13 mouse cellular contexts compared by ENCODE assay signal in the genomic region with DNA sequence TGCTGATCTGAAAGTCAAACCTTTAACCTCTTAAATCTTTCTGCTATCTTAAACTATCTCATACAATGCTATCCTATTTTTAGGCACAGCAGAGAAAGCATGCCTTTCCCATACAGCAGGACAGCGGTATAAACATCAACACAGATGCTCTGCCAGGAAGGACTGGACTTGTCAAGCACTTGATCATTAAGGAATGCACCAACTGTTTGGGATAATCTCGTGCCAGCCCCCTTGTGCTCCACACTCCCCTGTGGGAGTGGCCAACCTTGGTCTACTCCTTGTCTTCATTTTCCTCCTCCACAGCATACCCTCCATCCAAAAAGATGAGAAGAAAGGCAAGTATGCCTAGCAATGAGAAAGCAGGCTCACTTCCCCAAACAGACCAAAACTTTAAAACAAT.
A peak's percentile ranks its signal among the peaks of the same experiment; 100 is the strongest.
DNase-seq lines count a peak whose midpoint lies in the region; ATAC-seq lines count a peak whose summit lies in the region.
"Had no signal": no experiment of that assay in that cellular context is flagged by ENCODE, and none has a peak within 500 bp of the region (broad histone marks: within the 10 kb centered on the region; RNA-seq: fewer than 3 reads in every experiment).

No protein-coding gene starts in this region.

- intact Hi-C loops in heart, postnatal 25 days (cut with DNase I) = no loop called here

- no peak overlapping the region for H3K4me3 ChIP-seq in midbrain, embryonic 11.5 days (ENCODE audit: low read depth, low read length)
- no peak overlapping the region for H3K4me3 ChIP-seq in midbrain, embryonic 14.5 days (replicated peaks; ENCODE audit: low read depth, low read length)
- H3K4me3 ChIP-seq in forebrain, embryonic 16.5 days (replicated peaks; ENCODE audit: low read length) = no peak overlapping the region
- no peak overlapping the region for H3K4me3 ChIP-seq in kidney, embryonic 15.5 days (replicated peaks)
- H3K4me3 ChIP-seq: limb, embryonic 15.5 days had no signal

- 38% methylated on average over 2 of the region's 2 CpGs for WGBS in midbrain, embryonic 11.5 days
- 38% methylated on average over 2 of the region's 2 CpGs for WGBS in midbrain, embryonic 14.5 days
- WGBS in forebrain, embryonic 16.5 days = 24% methylated on average over 2 of the region's 2 CpGs
- 21% methylated on average over 2 of the region's 2 CpGs for WGBS in kidney, embryonic 15.5 days

- H3K27ac ChIP-seq in midbrain, embryonic 11.5 days (ENCODE audit: low read depth, low read length) = no peak overlapping the region
- no peak overlapping the region for H3K27ac ChIP-seq in midbrain, embryonic 14.5 days (replicated peaks; ENCODE audit: low read depth, low read length)
- H3K27ac ChIP-seq in forebrain, embryonic 16.5 days (ENCODE audit: low read length) = 0 out of 2 replicates have a peak overlapping the region, but pooled peaks have one; percentile 18
- no peak overlapping the region for H3K27ac ChIP-seq in kidney, embryonic 15.5 days

- no peak overlapping the region for H3K4me2 ChIP-seq in midbrain, embryonic 11.5 days
- H3K4me2 ChIP-seq in midbrain, embryonic 14.5 days (ENCODE audit: low read length) = no peak overlapping the region
- H3K4me2 ChIP-seq in forebrain, embryonic 16.5 days (ENCODE audit: low read length) = no peak overlapping the region
- no peak overlapping the region for H3K4me2 ChIP-seq in kidney, embryonic 15.5 days
- H3K4me2 ChIP-seq: limb, embryonic 15.5 days had no signal

- no peaks in the 10 kb centered on the region for H3K36me3 ChIP-seq in midbrain, embryonic 11.5 days (ENCODE audit: control insufficient read depth, insufficient read depth, low read length)
- no peaks in the 10 kb centered on the region for H3K36me3 ChIP-seq in midbrain, embryonic 14.5 days (ENCODE audit: control insufficient read depth, insufficient read depth, low read length)
- H3K36me3 ChIP-seq in forebrain, embryonic 16.5 days (ENCODE audit: control insufficient read depth, insufficient read depth) = no peaks in the 10 kb centered on the region
- no peaks in the 10 kb centered on the region for H3K36me3 ChIP-seq in kidney, embryonic 15.5 days
- H3K36me3 ChIP-seq: limb, embryonic 15.5 days had no signal

- H3K9ac ChIP-seq in midbrain, embryonic 11.5 days (ENCODE audit: low read length) = no peak overlapping the region
- no peak overlapping the region for H3K9ac ChIP-seq in midbrain, embryonic 14.5 days (replicated peaks; ENCODE audit: low read length)
- no peak overlapping the region for H3K9ac ChIP-seq in forebrain, embryonic 16.5 days (replicated peaks; ENCODE audit: low read depth, low read length)
- no peak overlapping the region for H3K9ac ChIP-seq in kidney, embryonic 15.5 days
- H3K9ac ChIP-seq: limb, embryonic 15.5 days had no signal

- ATAC-seq in midbrain, embryonic 11.5 days (ENCODE audit: low FRiP score) = no peak
- no peak for ATAC-seq in midbrain, embryonic 14.5 days (ENCODE audit: low FRiP score, low TSS enrichment)
- ATAC-seq in forebrain, embryonic 16.5 days = peak; percentile 38; the same call in 1 of the 2 replicates
- no peak for ATAC-seq in kidney, embryonic 15.5 days (replicated peaks; ENCODE audit: low FRiP score)

- H3K9me3 ChIP-seq in midbrain, embryonic 11.5 days (ENCODE audit: control insufficient read depth, low read length) = no peaks in the 10 kb centered on the region
- H3K9me3 ChIP-seq in midbrain, embryonic 14.5 days (ENCODE audit: control insufficient read depth, low read length) = no peaks in the 10 kb centered on the region
- H3K9me3 ChIP-seq in forebrain, embryonic 16.5 days (ENCODE audit: control insufficient read depth, low read length) = no peaks in the 10 kb centered on the region
- no peaks in the 10 kb centered on the region for H3K9me3 ChIP-seq in kidney, embryonic 15.5 days (replicated peaks)
- H3K9me3 ChIP-seq: limb, embryonic 15.5 days had no signal

- DNase-seq in heart, adult 18-20 months = peak; percentile 12 to 30
- no peak for DNase-seq in heart, postnatal 25 days (ENCODE audit: low spot score)
- DNase-seq in midbrain, embryonic 11.5 days (ENCODE audit: low spot score, missing footprints) = peak; percentile 85
- no peak for DNase-seq in midbrain, embryonic 14.5 days
- peak; percentile 18 for DNase-seq in lung, postnatal 10 days
- DNase-seq in cerebellum, postnatal 14 days = no peak
- DNase-seq: cerebellum, adult 9-11 months; kidney, adult 8-10 months; right cerebral cortex, adult 18-20 months; thymus, postnatal 25 days had no signal

- H3K27me3 ChIP-seq in midbrain, embryonic 11.5 days (ENCODE audit: control insufficient read depth, insufficient read depth, low read length) = no peaks in the 10 kb centered on the region
- H3K27me3 ChIP-seq in midbrain, embryonic 14.5 days (ENCODE audit: control insufficient read depth, insufficient read depth, low read length) = no peaks in the 10 kb centered on the region
- H3K27me3 ChIP-seq in forebrain, embryonic 16.5 days (replicated peaks; ENCODE audit: control insufficient read depth, insufficient read depth, low read length) = no peaks in the 10 kb centered on the region
- H3K27me3 ChIP-seq in kidney, embryonic 15.5 days = no peaks in the 10 kb centered on the region
- H3K27me3 ChIP-seq: limb, embryonic 15.5 days had no signal

- H3K4me1 ChIP-seq in midbrain, embryonic 11.5 days (ENCODE audit: control insufficient read depth, insufficient read depth, low read length) = peaks cover 8% of the 10 kb centered on the region
- no peaks in the 10 kb centered on the region for H3K4me1 ChIP-seq in midbrain, embryonic 14.5 days (ENCODE audit: control insufficient read depth, insufficient read depth, low read length)
- peaks cover 18% of the 10 kb centered on the region for H3K4me1 ChIP-seq in forebrain, embryonic 16.5 days (replicated peaks; ENCODE audit: control insufficient read depth, insufficient read depth, low read length)
- H3K4me1 ChIP-seq in kidney, embryonic 15.5 days = 0 out of 2 replicates have a peak, but pooled peaks cover 2% of the 10 kb centered on the region
- H3K4me1 ChIP-seq: limb, embryonic 15.5 days had no signal

Comparison
In these comparisons a context has a peak if more than half of its experiments do, and no peak if none do; other contexts are left out.
1. DNase-seq: peak in heart, adult 18-20 months (2 of 2), midbrain, embryonic 11.5 days (single experiment) and lung, postnatal 10 days (single experiment); none in heart, postnatal 25 days (single experiment), midbrain, embryonic 14.5 days (single experiment) and cerebellum, postnatal 14 days (0 of 2).